Mouse (Mus musculus) small intestine, adult 2 months (tissue): Measurements from ENCODE around the gene Fgf18.

ENCODE experiments used
- CTCF ChIP-seq: fragments of 200-500 bp; IDR thresholded peaks from 2 replicates; pipeline ENCODE4 v1.5.1; 2012; ENCODE audit warnings: low read depth, mild to moderate bottlenecking, control low read depth, inconsistent platforms, low read length, moderate library complexity, mixed read lengths; ENCODE audit not compliant: insufficient replicate concordance, insufficient read length; ENCODE audit errors: extremely low read depth
- POLR2A ChIP-seq: fragments of 200-500 bp; IDR thresholded peaks from 2 replicates; pipeline ENCODE4 v1.6.1; 2012; ENCODE audit warnings: low read depth, mild to moderate bottlenecking, control low read depth, inconsistent platforms, low read length, moderate library complexity

GRCm38 (mm10) chr11:33081175-33081574, 66.0 kb downstream of the Fgf18 start:
- no peak for TF ChIP-seq CTCF
- TF ChIP-seq POLR2A: no peak
